Mouse (Mus musculus) hindbrain, embryonic 14.5 days (tissue): ENCODE data around the gene Gm45837. TPM values are rescaled to one million over a fixed set of nuclear protein-coding genes. Genes with fewer than 3 reads are reported as not detected.

Experiments used
- ATAC-seq: fragments of 200-750 bp; cut with Nextera tagmentation; 2 replicates; pipeline ENCODE4 v1.8.0; 2017; ENCODE audit warnings: moderate number of reproducible peaks, mild to moderate bottlenecking, moderate TSS enrichment, moderate library complexity; ENCODE audit not compliant: low FRiP score
- DNase-seq: peaks from one replicate; pipeline ENCODE4 v3.0.0-alpha.2; 2015; ENCODE audit warnings: low spot score
- H3K27ac ChIP-seq: fragments of 300-500 bp; sonication (generic); 2 replicates; pipeline ENCODE4 v1.5.1; 2014; ENCODE audit warnings: mild to moderate bottlenecking, moderate library complexity
- H3K27me3 ChIP-seq: fragments of 300-500 bp; sonication (generic); 2 replicates; pipeline ENCODE4 v1.6.1; 2014; ENCODE audit warnings: mild to moderate bottlenecking, low read length, mixed read lengths; ENCODE audit not compliant: control insufficient read depth, insufficient read depth
- H3K36me3 ChIP-seq: fragments of 300-500 bp; sonication (generic); replicated peaks from 2 replicates; pipeline ENCODE4 v1.6.1; 2014; ENCODE audit not compliant: control insufficient read depth, insufficient read depth
- H3K4me1 ChIP-seq: fragments of 300-500 bp; sonication (generic); replicated peaks from 2 replicates; pipeline ENCODE4 v1.6.1; 2014; ENCODE audit warnings: antibody characterized with exemption, low read length, mixed read lengths; ENCODE audit not compliant: control insufficient read depth, insufficient read depth
- H3K4me2 ChIP-seq: fragments of 300-500 bp; sonication (generic); replicated peaks from 2 replicates; pipeline ENCODE4 v1.6.1; 2014; ENCODE audit warnings: mild to moderate bottlenecking, moderate library complexity
- H3K4me3 ChIP-seq: fragments of 300-500 bp; sonication (generic); replicated peaks from 2 replicates; pipeline ENCODE4 v1.5.1; 2014; ENCODE audit warnings: mild to moderate bottlenecking, low read length
- H3K9ac ChIP-seq: fragments of 300-500 bp; sonication (generic); 2 replicates; pipeline ENCODE4 v1.6.1; 2014
- H3K9me3 ChIP-seq: fragments of 300-500 bp; sonication (generic); 2 replicates; pipeline ENCODE4 v1.6.1; 2016; ENCODE audit warnings: low read length; ENCODE audit not compliant: control insufficient read depth
- WGBS: fragments of 180-500 bp; shearing (Covaris S2); extraction: QIAGEN DNeasy Blood & Tissue Kit; methylation state at CpG from one replicate; pipeline ENCODE4 v1.1.7; 2014; 5-methylcytosine and 5-hydroxymethylcytosine counted together
- polyA plus RNA-seq: library from polyadenylated mRNA; unstranded; fragments of >200 nt; fragmentation: Nextera tagmentation; extraction: Ambion mirVana; gene quantifications from 2 replicates; pipeline ENCODE4 v1.2.1, GENCODE M21; 2014

Gene Gm45837
- polyA plus RNA-seq, 1 experiment from 2014 or later, result not detected

- ATAC-seq (peak; percentile 72), DNase-seq (peak; percentile 90)
- Histone ChIP-seq H3K27ac (no peak overlapping the region), H3K9ac (peak overlapping the region; percentile 67), H3K27me3 (peaks cover 19% of the 10 kb centered on the region), H3K9me3 (no peaks in the 10 kb centered on the region), H3K4me1 (0 out of 2 replicates have a peak, but pooled peaks cover 8% of the 10 kb centered on the region), H3K36me3 (no peaks in the 10 kb centered on the region), H3K4me3 (peak overlapping the region; percentile 55), H3K4me2 (peak overlapping the region; percentile 100)
- WGBS, result 0% methylated on average over 63 of the region's 68 CpGs
Measured at GRCm38 (mm10) chr7:101450422-101451401, 40.0 kb downstream of the Gm45837 start.

- no peak overlapping the region for H3K9ac ChIP-seq
- DNase-seq (no peak), ATAC-seq (no peak)
- no peaks in the 10 kb centered on the region for H3K36me3 ChIP-seq
- 87% methylated on average over 3 of the region's 3 CpGs for WGBS
- H3K4me1 ChIP-seq, result peaks cover 14% of the 10 kb centered on the region; the same call in 1 of the 2 replicates
- H3K9me3 ChIP-seq, result no peaks in the 10 kb centered on the region
- peak overlapping the region; percentile 11; the same call in 1 of the 2 replicates for H3K4me3 ChIP-seq
- peak overlapping the region; percentile 100 for H3K4me2 ChIP-seq
- H3K27ac ChIP-seq, result no peak overlapping the region
- H3K27me3 ChIP-seq, result peaks cover 19% of the 10 kb centered on the region
Measured at GRCm38 (mm10) chr7:101452669-101453068, 42.0 kb downstream of the Gm45837 start.

GRCm38 (mm10) chr7:101453296-101453695, 42.6 kb downstream of the Gm45837 start:
- Histone ChIP-seq H3K27me3 (peaks cover 19% of the 10 kb centered on the region), H3K9ac (no peak overlapping the region), H3K36me3 (no peaks in the 10 kb centered on the region), H3K4me3 (no peak overlapping the region), H3K27ac (no peak overlapping the region), H3K4me1 (peaks cover 14% of the 10 kb centered on the region; the same call in 1 of the 2 replicates), H3K4me2 (peak overlapping the region; percentile 100), H3K9me3 (no peaks in the 10 kb centered on the region)
- ATAC-seq (no peak), DNase-seq (no peak)
- WGBS, result 85% methylated on average over 3 of the region's 3 CpGs

GRCm38 (mm10) chr7:101453725-101454124, 43.0 kb downstream of the Gm45837 start:
- H3K27me3 ChIP-seq, result peaks cover 19% of the 10 kb centered on the region
- no peaks in the 10 kb centered on the region for H3K9me3 ChIP-seq
- no peak overlapping the region for H3K4me3 ChIP-seq
- H3K4me1 ChIP-seq, result peaks cover 14% of the 10 kb centered on the region; the same call in 1 of the 2 replicates
- no peak overlapping the region for H3K9ac ChIP-seq
- H3K36me3 ChIP-seq, result no peaks in the 10 kb centered on the region
- ATAC-seq, result no peak
- DNase-seq, result no peak
- H3K27ac ChIP-seq, result no peak overlapping the region
- H3K4me2 ChIP-seq, result peak overlapping the region; percentile 100
- 13% methylated on average over 8 of the region's 8 CpGs for WGBS

- Histone ChIP-seq H3K4me3 (no peak overlapping the region), H3K36me3 (no peaks in the 10 kb centered on the region), H3K9me3 (no peaks in the 10 kb centered on the region), H3K4me1 (peaks cover 14% of the 10 kb centered on the region; the same call in 1 of the 2 replicates), H3K9ac (no peak overlapping the region), H3K27me3 (peaks cover 19% of the 10 kb centered on the region), H3K4me2 (no peak overlapping the region), H3K27ac (no peak overlapping the region)
- ATAC-seq (no peak), DNase-seq (no peak)
- WGBS, result 82% methylated on average over 9 of the region's 9 CpGs
Measured at GRCm38 (mm10) chr7:101454479-101454878, 43.8 kb downstream of the Gm45837 start.

- DNase-seq (no peak), ATAC-seq (no peak)
- Histone ChIP-seq H3K9ac (no peak overlapping the region), H3K27me3 (peaks cover 19% of the 10 kb centered on the region), H3K4me2 (no peak overlapping the region), H3K27ac (no peak overlapping the region), H3K4me1 (peaks cover 14% of the 10 kb centered on the region; the same call in 1 of the 2 replicates), H3K4me3 (no peak overlapping the region), H3K9me3 (no peaks in the 10 kb centered on the region), H3K36me3 (no peaks in the 10 kb centered on the region)
- 53% methylated on average over 6 of the region's 6 CpGs for WGBS
Measured at GRCm38 (mm10) chr7:101455141-101455540, 44.5 kb downstream of the Gm45837 start.

GRCm38 (mm10) chr7:101456318-101456717, 45.6 kb downstream of the Gm45837 start:
- no peak overlapping the region for H3K4me2 ChIP-seq
- no peak overlapping the region for H3K9ac ChIP-seq
- DNase-seq (no peak), ATAC-seq (no peak)
- H3K4me3 ChIP-seq, result no peak overlapping the region
- H3K27ac ChIP-seq, result no peak overlapping the region
- peaks cover 18% of the 10 kb centered on the region for H3K27me3 ChIP-seq
- H3K36me3 ChIP-seq, result no peaks in the 10 kb centered on the region
- H3K4me1 ChIP-seq, result peaks cover 10% of the 10 kb centered on the region
- no peaks in the 10 kb centered on the region for H3K9me3 ChIP-seq
- WGBS, result 65% methylated on average over 4 of the region's 4 CpGs

- H3K4me3 ChIP-seq, result no peak overlapping the region
- H3K27ac ChIP-seq, result no peak overlapping the region
- peaks cover 6% of the 10 kb centered on the region for H3K4me1 ChIP-seq
- H3K9ac ChIP-seq, result 0 out of 2 replicates have a peak overlapping the region, but pooled peaks have one; percentile 1
- no peak for DNase-seq
- H3K9me3 ChIP-seq, result no peaks in the 10 kb centered on the region
- no peak for ATAC-seq
- H3K27me3 ChIP-seq, result peaks cover 14% of the 10 kb centered on the region
- H3K36me3 ChIP-seq, result no peaks in the 10 kb centered on the region
- 31% methylated on average over 5 of the region's 5 CpGs for whole genome bisulfite sequencing
- no peak overlapping the region for H3K4me2 ChIP-seq
Measured at GRCm38 (mm10) chr7:101456789-101457188, 46.1 kb downstream of the Gm45837 start.

- peaks cover 7% of the 10 kb centered on the region for H3K4me1 ChIP-seq
- no peak overlapping the region for H3K27ac ChIP-seq
- peaks cover 9% of the 10 kb centered on the region for H3K27me3 ChIP-seq
- no peaks in the 10 kb centered on the region for H3K9me3 ChIP-seq
- H3K4me3 ChIP-seq, result no peak overlapping the region
- H3K9ac ChIP-seq, result 0 out of 2 replicates have a peak overlapping the region, but pooled peaks have one; percentile 1
- H3K36me3 ChIP-seq, result no peaks in the 10 kb centered on the region
- 76% methylated on average over 5 of the region's 5 CpGs for WGBS
- DNase-seq (no peak), ATAC-seq (no peak)
- H3K4me2 ChIP-seq, result no peak overlapping the region
Measured at GRCm38 (mm10) chr7:101457283-101457682, 46.6 kb downstream of the Gm45837 start.
